Mouse (Mus musculus): Measurements from ENCODE around the gene Ccl19. TPM values are rescaled to one million over a fixed set of nuclear protein-coding genes. Genes with fewer than 3 reads are reported as not detected.
"Not testable (repeated sequence)": the region's sequence is repeated elsewhere in the genome, so short reads cannot be mapped to it uniquely, and the experiment has no call there.

Gene Ccl19
- polyA plus RNA-seq (2015; fragmentation: Nextera tagmentation; extraction: Ambion mirVana), result not detected in 2 replicates

- H3K27me3 ChIP-seq; H3K4me3 ChIP-seq; ATAC-seq (ENCODE audit: low FRiP score, low read depth); H3K4me2 ChIP-seq (replicated peaks); H3K27ac ChIP-seq; H3K4me1 ChIP-seq; H3K9me3 ChIP-seq; H3K9ac ChIP-seq; H3K36me3 ChIP-seq: not testable (repeated sequence)
- whole genome bisulfite sequencing, result no CpG with 5 or more reads among the region's 6 CpGs
Measured at GRCm38 (mm10) chr4:42756477-42756876, at the start of gene Ccl19. Gene Ccl19 (minus strand): TSS chr4:42756577.

GRCm38 (mm10) chr4:42773893-42774292, 17.5 kb upstream of the Ccl19 start, which contains the start of gene Ccl21a:
Gene Ccl21a (minus strand): TSS chr4:42773993.
- H3K36me3 ChIP-seq; ATAC-seq (ENCODE audit: low FRiP score, low read depth); H3K9me3 ChIP-seq; H3K9ac ChIP-seq; H3K4me1 ChIP-seq; H3K27ac ChIP-seq; H3K4me3 ChIP-seq; H3K4me2 ChIP-seq (replicated peaks); H3K27me3 ChIP-seq: not testable (repeated sequence)
- no CpG with 5 or more reads among the region's 5 CpGs for WGBS

GRCm38 (mm10) chr4:42735245-42735644, 21.1 kb downstream of the Ccl19 start, which contains the start of gene 4930578G10Rik:
Gene 4930578G10Rik (plus strand): TSS chr4:42735545.
- no CpG with 5 or more reads among the region's 13 CpGs for WGBS
- ATAC-seq (ENCODE audit: low FRiP score, low read depth), result not testable (repeated sequence)

More at GRCm38 (mm10) chr4:42735245-42735644, 21.1 kb downstream of the Ccl19 start, which contains the start of gene 4930578G10Rik:
- not testable (repeated sequence) for H3K9ac ChIP-seq; H3K4me3 ChIP-seq; H3K4me2 ChIP-seq (replicated peaks); H3K27me3 ChIP-seq; H3K27ac ChIP-seq; H3K4me1 ChIP-seq; H3K36me3 ChIP-seq; H3K9me3 ChIP-seq

Other genes with a start within 250 kb of the Ccl19 start
- gene Fam205a2, start 228.4 kb downstream of the Ccl19 start, polyA plus RNA-seq (2015; fragmentation: Nextera tagmentation; extraction: Ambion mirVana), result not detected in 2 replicates
- not detected in 2 replicates for gene Gm10591, start 144.4 kb downstream of the Ccl19 start, polyA plus RNA-seq (2015; fragmentation: Nextera tagmentation; extraction: Ambion mirVana)
- 0.28 TPM in 1 of 2 replicates, not detected in the other for gene Gm2564, start 126.9 kb downstream of the Ccl19 start, polyA plus RNA-seq (2015; fragmentation: Nextera tagmentation; extraction: Ambion mirVana)
- not detected in 2 replicates for gene Ccl27b, start 101.3 kb downstream of the Ccl19 start, polyA plus RNA-seq (2015; fragmentation: Nextera tagmentation; extraction: Ambion mirVana)
- not detected in 2 replicates for gene Il11ra2, start 94.7 kb downstream of the Ccl19 start, polyA plus RNA-seq (2015; fragmentation: Nextera tagmentation; extraction: Ambion mirVana)
- gene 4930578G10Rik, start 21.0 kb downstream of the Ccl19 start, polyA plus RNA-seq (2015; fragmentation: Nextera tagmentation; extraction: Ambion mirVana), result not detected in 2 replicates
- gene Ccl21a, start 17.4 kb upstream of the Ccl19 start, polyA plus RNA-seq (2015; fragmentation: Nextera tagmentation; extraction: Ambion mirVana), result 21.6 and 28.1 TPM in 2 replicates
- gene Fam205a1, start 97.3 kb upstream of the Ccl19 start, polyA plus RNA-seq (2015; fragmentation: Nextera tagmentation; extraction: Ambion mirVana), result 0.05 TPM in 1 of 2 replicates, not detected in the other
- 0.06 TPM in 1 of 2 replicates, not detected in the other for gene Gm12394, start 100.2 kb upstream of the Ccl19 start, polyA plus RNA-seq (2015; fragmentation: Nextera tagmentation; extraction: Ambion mirVana)
- 0.31 TPM in 1 of 2 replicates, not detected in the other for gene Fam205c, start 117.7 kb upstream of the Ccl19 start, polyA plus RNA-seq (2015; fragmentation: Nextera tagmentation; extraction: Ambion mirVana)
- gene Phf24, start 160.1 kb upstream of the Ccl19 start, polyA plus RNA-seq (2015; fragmentation: Nextera tagmentation; extraction: Ambion mirVana), result 0.79 and 0.94 TPM in 2 replicates
- gene Dnajb5, start 193.2 kb upstream of the Ccl19 start, polyA plus RNA-seq (2015; fragmentation: Nextera tagmentation; extraction: Ambion mirVana), result 8.9 and 9.0 TPM in 2 replicates
- 0.78 and 1.1 TPM in 2 replicates for gene 1700022I11Rik, start 213.0 kb upstream of the Ccl19 start, polyA plus RNA-seq (2015; fragmentation: Nextera tagmentation; extraction: Ambion mirVana)
- gene Vcp, start 243.9 kb upstream of the Ccl19 start, polyA plus RNA-seq (2015; fragmentation: Nextera tagmentation; extraction: Ambion mirVana), result 598 and 608 TPM in 2 replicates